Mouse (Mus musculus) megakaryocyte, adult 5-6 weeks (primary cell): ENCODE measurements at regions not wholly inside any gene's neighbourhood (a gene's known extent, or its start where the extent isn't known, plus 50 kb on each side); places are given as distances from the start of the nearest gene placed in this dataset.
A peak's percentile ranks its signal among the peaks of the same experiment; 100 is the strongest.

Experiments used
- ATAC-seq: 2 replicates; pipeline ENCODE4 v1.8.0; 2016; ENCODE audit warnings: mild to moderate bottlenecking, inconsistent platforms; ENCODE audit not compliant: poor library complexity, severe bottlenecking

DNA sequence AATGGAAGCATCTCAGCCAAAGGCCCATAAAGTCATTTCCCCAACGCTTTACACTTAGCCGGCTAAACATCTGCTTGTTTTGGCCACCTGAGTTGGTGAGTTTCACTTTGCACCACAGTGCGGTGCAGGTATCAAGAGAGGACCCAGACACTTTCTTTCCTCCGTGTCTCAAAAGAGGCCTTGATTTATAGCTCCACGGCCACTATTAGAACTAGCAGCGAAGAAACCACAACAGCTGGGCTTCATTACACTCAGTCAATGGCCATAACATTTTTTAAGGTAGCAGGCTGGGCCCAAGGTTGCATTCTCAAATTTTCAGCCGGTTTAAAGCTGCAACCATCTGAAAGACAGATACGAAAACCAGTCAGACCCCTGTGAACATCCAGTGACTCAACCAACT lies 103.4 kb downstream of the Mreg start:
- ATAC-seq = no peak

DNA sequence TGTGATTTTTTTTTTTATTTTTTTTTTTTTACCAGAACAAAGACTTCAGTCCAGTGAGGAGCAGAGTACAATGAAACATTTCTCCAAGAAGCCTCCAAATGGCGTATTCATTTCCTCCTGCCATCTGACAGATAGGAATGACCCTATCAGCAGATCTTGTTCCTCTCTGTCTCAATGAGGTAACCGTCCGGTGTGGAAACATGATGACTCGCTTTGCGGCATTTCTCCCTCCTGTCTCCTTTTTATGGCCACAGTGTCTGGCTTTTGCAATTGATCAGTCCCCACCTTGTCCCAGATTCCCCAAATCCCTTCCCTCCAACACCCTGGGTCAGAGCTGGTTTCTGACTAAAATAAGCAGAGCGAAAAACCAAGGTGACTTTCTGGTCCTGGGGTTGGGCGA lies 105.0 kb downstream of the Mreg start:
- ATAC-seq = peak; percentile 95

DNA sequence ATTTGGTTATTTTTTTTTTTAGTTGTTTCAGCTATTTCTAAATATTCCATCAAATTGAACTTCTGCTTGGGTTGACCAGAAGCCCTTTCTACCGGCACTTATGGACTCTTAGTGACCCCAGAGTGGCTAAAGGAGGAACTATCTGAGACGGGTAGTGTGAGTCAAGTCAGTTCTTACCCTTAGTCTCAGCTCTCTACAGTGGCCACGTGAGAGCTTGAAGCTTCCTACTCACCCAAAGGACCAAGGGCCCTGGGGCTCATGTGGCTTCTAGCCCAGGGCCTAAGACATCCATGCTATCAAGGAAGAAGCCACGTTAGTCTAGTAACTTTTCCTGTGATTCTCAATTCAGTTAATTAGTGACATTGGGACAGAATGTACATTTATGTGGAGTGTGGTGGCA lies 105.5 kb downstream of the Mreg start:
- peak; percentile 84 for ATAC-seq

DNA sequence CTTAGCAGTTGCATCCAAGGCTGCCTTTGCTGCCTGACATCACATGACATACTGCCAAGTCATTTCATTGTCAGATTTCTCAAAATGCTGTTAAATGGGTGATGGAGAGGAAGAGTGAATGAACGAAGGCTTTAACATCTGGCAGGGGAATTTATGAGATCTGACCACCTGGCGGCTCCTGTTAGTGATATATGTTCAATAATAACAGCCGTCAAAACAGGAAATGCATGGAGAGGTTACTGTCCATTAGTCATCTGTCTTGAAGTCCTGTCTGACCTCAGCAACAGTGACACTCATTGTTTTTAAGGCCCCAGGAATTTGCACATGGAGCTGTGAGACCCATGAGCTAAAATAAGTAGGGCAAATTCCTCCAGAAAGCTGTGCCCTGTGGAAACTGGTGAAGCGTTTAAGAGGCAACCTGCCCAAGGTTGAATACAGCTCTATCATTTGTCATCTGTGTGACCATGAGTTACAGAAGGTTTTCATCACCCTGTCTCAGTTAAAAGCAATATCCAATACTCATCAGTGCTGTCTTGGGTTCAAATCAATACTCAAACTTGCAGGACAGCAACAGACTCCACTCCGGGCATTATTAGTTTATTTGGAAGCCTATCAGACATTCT lies 106.6 kb downstream of the Mreg start:
- no peak for ATAC-seq

DNA sequence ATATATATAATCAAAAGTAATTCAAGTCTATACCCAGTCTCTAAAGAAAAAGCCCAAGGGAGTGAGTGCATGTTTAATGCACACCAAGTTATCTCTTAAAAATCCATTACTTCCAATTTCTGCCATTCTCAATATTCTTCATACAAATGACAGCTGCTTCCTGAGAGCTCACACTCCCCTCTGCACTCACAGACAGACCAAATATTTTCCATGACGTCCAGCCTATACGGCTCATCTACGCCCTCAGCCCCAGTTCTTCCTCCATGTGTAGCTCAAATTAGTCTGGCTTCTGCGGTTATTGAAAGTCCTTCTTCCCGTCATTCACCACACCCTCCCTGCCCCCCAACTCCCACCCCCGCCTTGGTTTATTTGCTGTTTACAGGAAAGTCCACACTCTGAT lies 108.1 kb downstream of the Mreg start:
- no peak for ATAC-seq

DNA sequence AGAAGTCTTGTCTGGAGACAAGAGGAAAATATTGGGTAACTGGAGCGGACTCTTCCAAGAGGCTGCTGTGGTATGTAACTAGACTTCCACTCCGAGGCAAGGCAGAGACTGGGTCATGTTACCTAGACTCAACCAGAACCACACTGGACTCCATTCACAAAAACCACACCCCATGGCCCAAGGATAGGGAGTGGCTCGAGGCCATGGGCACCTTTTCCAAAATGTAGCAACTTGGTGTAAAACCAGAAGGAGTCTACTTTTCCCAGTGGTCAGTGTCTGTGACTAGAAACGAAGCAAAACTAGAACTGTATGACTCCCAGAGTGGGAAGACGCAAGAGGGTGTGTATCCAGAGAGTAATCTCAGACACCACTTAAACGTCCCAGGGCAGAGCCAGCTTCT lies 108.7 kb downstream of the Mreg start:
- no peak for ATAC-seq

DNA sequence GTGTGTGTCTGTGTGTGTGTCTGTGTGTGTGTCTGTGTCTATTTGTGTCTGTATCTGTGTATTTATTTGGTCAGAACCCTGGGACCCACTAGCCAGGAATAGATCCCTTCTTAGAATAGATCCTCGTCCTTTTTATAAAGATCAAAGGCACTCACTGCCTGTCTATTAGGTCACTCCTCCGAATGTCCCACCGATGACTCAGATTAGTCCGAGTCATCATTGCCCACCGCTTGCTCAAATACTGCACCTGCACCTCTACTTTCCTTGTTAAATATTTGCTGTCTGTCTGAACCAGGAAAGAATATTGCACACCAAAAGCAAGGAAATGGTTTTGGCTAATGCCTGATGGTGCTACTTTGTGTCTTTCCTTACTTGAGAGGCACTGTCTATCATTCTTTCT lies 112.7 kb downstream of the Mreg start:
- ATAC-seq = no peak

DNA sequence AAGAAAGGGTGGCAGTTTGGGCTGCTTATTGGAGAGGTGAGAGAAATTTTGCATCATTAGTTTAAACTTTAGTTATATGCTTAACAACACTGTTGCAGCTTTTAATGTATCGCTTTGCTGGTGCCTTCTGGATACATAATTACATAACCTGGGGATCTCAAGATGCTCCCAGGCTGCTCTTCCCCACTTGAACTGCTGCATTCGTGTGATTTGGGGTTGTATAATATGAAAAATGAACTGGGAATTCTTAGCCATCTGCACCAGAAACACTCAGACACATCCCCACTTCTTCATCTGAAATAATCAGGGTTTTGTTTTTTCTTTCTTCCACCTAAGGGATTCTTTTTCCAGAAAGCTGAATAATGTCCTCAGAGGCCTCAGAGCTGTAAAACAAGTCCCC lies 120.8 kb downstream of the Mreg start:
- ATAC-seq = no peak

DNA sequence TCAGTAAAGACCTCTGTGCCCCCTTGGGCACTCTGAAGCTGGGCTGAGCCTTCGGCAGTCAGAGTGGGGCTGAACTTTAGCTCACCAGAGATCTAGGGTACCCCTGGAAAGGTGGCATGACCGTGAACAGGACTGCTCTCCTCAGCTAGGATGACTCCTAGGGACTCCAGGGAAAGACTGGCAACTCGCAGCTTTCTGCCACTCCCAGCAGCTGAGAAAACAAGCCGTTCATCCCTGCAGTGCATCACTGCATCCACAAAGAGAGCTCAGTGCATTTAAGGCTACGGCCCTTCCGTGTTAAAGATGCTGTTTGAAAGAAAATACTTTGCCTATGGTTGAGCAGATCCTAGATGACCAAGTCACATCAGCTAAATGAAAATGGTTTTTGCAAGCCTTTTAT lies 126.4 kb downstream of the Mreg start:
- ATAC-seq = no peak

DNA sequence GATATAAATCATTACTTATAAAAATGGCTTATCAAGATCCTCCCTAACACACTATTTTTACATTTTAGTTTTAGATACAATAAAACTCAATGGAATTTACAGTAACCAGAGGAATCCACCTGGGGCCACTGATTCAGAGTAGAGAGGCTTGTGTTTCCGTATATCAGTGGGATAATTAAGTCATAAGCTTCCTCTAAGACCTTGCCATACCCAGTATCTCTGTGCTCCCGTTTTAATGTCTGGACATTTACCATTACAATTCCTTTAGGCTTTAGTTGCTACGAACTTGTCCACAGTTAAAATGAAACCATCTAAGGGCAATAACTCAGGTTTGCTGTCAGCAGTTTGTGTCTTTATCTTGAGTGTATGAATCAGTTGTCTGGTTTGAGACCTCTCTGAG lies 127.9 kb downstream of the Mreg start:
- ATAC-seq = no peak

DNA sequence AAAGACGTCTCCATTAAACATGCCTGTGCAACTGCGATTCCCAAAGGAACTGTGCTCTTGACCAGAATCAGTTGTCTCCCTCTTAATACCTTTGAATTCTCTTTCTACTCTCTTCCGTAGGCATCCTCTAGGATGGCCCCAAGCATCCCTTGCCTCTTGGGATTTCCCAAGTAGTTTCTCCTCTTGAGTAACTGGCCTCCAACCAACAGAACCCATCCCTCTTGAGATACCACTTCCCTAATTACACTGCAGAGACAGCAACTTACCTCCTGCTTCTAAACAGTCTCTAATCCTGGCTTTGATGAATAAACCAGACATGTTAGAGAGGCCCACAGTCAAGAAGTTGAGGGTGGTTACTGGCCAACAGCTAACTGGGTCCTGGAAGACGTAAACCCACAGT lies 129.7 kb downstream of the Mreg start:
- peak; percentile 80 for ATAC-seq

DNA sequence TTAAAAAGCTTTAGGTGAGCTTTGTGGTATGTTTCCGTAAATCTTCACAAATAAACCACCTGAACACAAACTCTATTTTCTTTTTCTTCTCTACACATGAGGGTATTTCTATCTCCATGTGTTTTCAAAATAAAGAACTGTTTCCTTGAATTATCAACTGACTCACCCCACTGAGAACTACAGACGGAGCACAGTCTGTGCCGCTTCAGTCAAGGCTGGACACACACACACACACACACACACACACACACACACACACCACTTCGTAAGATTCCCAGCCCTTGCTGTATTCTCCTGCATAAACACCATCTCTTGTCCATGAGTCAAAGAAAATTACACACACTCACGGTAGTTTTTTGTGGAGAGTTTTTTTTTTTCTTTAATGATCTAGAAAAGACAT lies 130.3 kb downstream of the Mreg start:
- ATAC-seq = no peak

DNA sequence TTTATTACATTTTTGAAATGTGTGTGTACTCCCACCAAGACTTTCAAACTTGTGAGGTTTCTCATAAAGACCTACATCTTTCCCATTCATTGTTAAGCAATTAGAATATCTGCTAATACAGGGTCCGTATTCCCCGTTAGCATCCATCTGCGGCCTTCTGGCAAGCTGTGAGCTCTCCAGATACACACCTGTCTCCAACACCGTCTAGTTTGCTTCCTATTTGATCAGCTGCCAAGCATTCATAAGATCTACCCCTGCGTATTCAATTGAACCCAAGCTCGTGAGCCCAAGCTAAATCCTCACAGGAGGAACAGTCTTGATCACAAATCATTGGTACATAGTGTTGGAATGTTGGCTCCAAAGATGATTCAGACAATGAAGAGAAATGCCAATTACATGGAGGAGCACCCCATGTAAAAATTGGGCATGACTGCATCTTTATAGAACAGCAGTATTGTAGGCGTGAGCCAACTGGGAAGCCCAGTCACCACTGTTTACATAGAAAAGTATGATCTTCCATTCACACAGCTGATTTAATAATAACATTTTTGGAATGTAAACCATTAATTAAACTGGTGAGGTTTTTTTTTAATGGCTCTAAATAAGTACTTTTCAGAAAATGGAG lies 133.1 kb downstream of the Mreg start:
- no peak for ATAC-seq

DNA sequence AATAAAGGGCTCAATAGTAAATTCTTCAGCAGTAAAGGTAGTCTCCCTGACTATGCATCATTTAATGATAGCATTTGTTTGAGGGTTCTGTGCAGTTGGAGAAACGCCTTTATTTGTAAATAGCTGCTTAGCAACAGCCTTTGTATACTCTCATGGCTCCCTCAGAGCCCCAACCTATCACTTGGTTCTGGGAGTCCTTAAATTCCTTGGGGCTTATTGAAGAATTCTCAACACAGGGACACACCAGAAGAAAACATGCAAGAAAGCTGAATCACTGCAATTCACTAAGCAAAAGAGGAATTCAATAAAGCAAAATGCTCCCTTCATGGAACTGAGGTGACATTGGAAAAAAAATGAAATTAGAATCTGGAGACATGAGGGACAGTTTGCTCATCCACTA lies 135.8 kb downstream of the Mreg start:
- ATAC-seq = no peak

DNA sequence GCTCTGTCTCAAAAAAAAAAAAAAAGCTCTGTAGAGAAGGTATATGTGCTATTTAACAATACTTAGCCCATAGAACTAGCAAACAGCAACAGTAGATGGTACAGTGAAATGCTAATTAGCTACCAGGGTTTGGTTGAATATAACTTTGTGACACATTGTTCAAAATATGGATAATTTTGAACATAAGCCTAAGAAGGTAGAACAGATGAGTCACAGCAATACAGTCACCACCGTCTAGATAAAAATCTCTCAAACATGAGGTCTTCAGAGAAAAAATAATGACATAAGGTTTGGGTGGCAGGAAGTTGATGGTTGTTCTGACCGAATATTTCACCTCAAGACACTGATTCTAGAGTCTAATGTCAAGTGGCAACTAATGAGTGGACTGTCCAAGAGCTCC lies 136.6 kb downstream of the Mreg start:
- ATAC-seq = no peak

DNA sequence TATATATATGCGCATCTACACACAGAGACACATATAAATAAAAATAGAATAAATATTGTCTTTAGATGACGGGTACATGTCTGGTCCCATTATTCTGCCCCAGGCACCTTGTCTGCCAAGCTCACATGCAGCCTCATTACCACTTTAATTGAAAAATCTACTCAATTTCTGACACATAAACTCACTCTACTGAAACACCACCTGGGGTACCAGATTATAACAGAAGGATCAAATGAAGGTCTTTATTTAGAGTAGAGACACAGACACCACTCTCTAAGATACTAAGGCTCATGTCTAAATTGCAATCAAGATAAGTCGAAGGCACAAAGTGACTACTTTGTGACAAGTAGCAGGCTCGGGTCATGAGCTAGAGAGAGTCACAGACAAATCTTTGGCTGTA lies 138.9 kb downstream of the Mreg start:
- ATAC-seq = no peak

DNA sequence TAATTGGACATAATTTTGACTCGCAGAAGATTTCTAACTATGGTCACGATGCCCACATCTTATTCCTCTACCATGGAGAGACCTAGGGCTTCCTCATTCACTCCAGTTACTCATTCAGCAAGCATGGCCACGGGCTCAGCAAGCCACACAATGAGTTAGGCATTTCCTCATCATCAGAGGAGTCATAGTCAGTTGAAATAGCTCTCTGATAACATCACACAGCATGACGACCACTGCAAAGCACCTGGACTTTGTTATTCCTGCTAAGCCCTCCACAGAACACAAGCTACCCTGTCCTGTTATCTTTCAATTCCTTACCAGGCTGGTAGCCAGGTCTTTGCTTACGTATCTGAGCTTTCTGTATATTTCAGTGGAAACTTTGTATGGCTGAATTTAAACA lies 141.6 kb downstream of the Mreg start:
- no peak for ATAC-seq

DNA sequence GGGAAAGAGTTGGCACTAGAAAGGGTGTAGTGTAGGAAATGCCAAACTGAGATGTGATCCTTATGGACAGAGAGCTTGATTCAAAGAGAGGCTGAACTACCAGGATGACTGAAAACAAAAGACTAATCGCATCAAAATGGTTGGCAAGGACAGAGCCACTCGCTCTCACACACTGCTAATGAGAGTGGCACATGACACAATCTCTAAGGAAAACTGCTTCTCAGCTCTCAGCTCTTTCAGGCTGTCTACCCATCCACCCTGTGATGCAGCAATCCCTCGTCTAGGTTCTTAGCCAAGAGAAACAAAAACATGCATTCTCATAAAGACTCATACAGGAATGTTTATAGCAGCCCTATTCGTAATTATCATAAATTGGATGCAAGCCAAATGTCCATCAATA lies 143.1 kb downstream of the Mreg start:
- no peak for ATAC-seq

DNA sequence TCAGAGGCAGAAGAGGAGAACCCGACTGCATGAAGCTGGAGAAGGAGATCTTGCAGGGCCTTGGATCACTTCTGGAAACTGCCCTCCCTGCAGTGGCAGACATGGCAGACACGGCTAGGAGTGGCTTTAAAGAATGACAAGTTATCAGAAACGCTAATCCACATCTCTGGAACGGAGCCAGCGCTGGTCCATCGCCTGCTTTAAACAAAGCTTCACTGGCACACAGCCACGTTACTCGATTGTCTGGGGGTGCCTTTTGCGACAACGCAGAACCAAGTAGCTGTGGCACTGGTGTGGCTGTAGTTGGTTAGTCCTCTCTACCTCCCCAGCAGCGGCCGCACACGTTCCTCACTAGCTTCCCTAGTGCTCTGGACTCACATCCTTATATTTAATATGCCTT lies 147.0 kb downstream of the Mreg start:
- no peak for ATAC-seq

DNA sequence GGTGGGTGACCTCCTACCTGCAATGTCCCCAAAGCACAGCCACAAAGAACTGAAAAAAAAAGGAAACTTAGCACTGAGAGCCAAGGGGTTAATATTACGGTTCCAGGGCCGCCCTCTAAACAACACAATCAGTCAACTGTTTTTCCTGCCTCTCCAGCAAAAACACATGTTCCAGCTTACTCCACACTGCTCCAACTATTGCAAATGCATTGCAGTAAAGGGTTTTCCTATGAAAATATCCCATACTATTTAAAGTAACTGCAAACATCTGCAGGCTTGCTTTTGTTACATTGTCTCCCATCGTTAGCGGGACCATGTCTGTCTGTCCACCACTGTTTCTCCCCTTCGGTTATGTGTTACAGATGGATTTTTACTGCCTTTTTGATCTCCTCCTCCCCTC lies 151.7 kb downstream of the Mreg start:
- no peak for ATAC-seq

DNA sequence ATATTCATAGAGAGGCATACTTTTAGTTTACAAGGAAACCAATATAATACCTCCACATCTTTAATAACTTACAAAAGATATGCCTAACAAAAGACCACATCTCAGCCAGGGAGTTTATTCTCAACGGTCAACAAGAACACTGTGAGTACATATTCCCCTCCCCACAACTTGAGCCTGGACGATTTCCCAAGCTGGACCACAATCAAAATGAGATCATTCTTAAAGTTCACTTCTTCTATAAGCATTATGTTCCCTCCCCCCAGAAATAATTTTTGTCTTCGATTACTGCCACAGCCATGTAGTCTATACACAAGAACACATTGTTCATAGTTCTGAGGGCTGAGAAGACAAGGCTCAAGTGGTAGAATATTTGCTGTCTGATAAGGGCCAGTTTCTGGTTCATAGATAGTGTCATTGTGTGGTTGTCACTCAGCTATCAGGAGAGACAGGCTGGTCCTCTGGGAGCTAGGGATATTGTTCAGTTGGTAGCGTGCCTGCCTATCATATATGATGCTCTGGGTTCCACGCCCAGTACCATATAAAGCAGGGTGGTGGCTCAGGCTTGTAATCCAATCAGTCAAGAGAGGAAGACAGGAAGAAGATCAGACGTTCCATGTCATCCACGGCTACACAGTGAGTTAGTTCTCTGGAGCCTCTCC lies 153.9 kb downstream of the Mreg start:
- 0 out of 2 replicates have a peak, but pooled peaks have one; percentile 18 for ATAC-seq

DNA sequence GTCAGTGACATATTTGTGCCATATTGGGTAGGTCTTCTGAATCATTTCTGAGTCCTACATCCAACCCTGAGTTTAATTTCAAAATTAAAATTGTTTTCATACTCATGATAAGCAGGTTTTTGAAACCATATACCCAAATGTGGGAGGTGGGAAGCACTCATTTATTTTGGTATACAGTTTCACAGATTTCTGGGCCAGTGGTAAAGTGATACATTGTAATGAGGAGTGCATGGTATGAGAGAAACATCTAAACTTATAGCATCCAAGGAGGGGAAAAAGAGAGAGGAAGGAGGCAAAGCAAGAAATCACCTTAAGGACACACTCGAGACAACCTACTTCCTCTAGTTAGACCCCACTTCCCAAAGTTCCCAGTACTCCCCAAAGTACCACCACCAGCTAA lies 157.6 kb downstream of the Mreg start:
- no peak for ATAC-seq

DNA sequence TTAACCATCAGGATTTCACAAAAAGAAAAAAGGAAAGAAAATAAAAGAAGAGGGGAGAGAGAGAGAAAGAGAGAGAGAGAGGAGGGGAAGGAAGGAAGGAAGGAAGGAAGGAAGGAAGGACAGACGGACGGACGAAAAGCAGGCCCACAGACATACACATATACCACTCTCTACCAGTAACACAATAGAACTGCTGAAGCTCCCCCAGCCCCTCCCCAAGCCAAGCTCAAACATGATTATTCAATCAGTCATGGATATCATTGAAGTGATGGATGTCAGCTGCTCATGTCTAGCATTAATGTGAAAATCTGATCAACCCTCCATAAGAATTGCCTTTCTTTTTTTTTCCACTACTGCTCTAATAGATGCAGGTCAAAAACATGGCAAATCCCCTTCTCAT lies 161.2 kb downstream of the Mreg start:
- no peak for ATAC-seq
